Mouse (Mus musculus): ENCODE measurements around the gene Cdh12. TPM values are rescaled to one million over a fixed set of nuclear protein-coding genes. Genes with fewer than 3 reads are reported as not detected.

The Cdh12 gene
- polyA plus RNA-seq, 2 experiments: 0.16 to 0.29 TPM

DNA sequence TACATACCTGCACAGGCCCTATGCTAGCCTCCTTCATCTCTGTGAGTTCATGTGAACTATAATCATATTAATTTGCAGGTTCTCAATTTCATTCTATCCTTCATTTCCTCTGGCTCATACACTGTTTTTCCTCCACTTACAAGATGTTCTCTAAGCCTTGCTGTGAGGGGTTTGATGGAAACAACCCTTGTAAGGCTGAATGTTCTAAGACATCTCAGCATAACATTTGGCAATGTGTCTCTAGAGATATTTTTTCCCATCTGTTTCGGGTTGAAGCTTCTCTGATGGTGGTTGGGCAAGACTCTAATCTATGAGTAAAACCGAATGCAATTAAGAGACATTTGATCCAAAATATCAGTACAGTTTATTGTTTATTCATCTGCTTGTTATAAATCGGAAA is 444.4 kb downstream of the Cdh12 start:
- no peak overlapping the region for H3K4me3 ChIP-seq (replicated peaks; ENCODE audit: low read length)
- no peak overlapping the region for H3K27ac ChIP-seq (replicated peaks; ENCODE audit: low read depth, low read length)
- H3K4me2 ChIP-seq (replicated peaks; ENCODE audit: low read depth, low read length, severe bottlenecking): no peak overlapping the region
- H3K36me3 ChIP-seq (ENCODE audit: control insufficient read depth, insufficient read depth, low read length): no peaks in the 10 kb centered on the region
- no peaks in the 10 kb centered on the region for H3K27me3 ChIP-seq (ENCODE audit: control insufficient read depth, insufficient read depth, low read length)
- ATAC-seq (ENCODE audit: low FRiP score, low read depth): no peak
- no peak for DNase-seq (ENCODE audit: low spot score)
- no peaks in the 10 kb centered on the region for H3K9me3 ChIP-seq (ENCODE audit: control insufficient read depth, low read length)
- 78% methylated on average over 3 of the region's 3 CpGs for WGBS
- no peak overlapping the region for H3K9ac ChIP-seq (ENCODE audit: low read depth, low read length, severe bottlenecking)
- TF ChIP-seq POLR2A (IDR thresholded peaks at IDR 0.05; ENCODE audit: borderline replicate concordance, extremely low read depth, insufficient read depth, insufficient read length): no peak
- no peaks in the 10 kb centered on the region for H3K4me1 ChIP-seq (ENCODE audit: control insufficient read depth, insufficient read depth, low read length)

DNA sequence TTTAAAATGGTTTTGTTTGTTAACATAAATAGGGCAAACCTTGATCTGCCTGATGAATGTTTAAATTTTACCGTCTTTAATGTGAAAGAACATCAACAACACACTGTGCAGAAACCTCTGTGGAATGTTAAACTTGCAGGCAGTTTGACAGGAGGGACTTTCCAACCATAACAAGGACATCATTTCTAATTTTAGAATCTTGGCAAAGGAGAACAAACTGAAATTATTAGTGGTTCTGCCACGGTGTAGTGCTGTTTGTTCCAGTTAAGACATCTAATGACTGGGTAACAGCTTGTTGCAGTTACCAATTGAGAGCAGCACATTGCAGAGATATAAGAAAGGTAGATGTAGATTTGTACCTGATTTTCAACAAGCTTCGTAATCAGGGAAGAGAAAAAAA is 453.5 kb downstream of the Cdh12 start:
- Histone ChIP-seq H3K27me3 (ENCODE audit: control insufficient read depth, insufficient read depth, low read length) (no peaks in the 10 kb centered on the region), H3K9ac (ENCODE audit: low read depth, low read length, severe bottlenecking) (no peak overlapping the region), H3K36me3 (ENCODE audit: control insufficient read depth, insufficient read depth, low read length) (no peaks in the 10 kb centered on the region), H3K4me1 (ENCODE audit: control insufficient read depth, insufficient read depth, low read length) (no peaks in the 10 kb centered on the region), H3K27ac (replicated peaks; ENCODE audit: low read depth, low read length) (no peak overlapping the region), H3K4me2 (replicated peaks; ENCODE audit: low read depth, low read length, severe bottlenecking) (no peak overlapping the region), H3K9me3 (ENCODE audit: control insufficient read depth, low read length) (no peaks in the 10 kb centered on the region), H3K4me3 (replicated peaks; ENCODE audit: low read length) (no peak overlapping the region)
- DNase-seq (ENCODE audit: low spot score) (no peak), ATAC-seq (ENCODE audit: low FRiP score, low read depth) (no peak)
- no peak for TF ChIP-seq POLR2A (IDR thresholded peaks at IDR 0.05; ENCODE audit: borderline replicate concordance, extremely low read depth, insufficient read depth, insufficient read length)
- 46% methylated on average over 3 of the region's 3 CpGs for WGBS

DNA sequence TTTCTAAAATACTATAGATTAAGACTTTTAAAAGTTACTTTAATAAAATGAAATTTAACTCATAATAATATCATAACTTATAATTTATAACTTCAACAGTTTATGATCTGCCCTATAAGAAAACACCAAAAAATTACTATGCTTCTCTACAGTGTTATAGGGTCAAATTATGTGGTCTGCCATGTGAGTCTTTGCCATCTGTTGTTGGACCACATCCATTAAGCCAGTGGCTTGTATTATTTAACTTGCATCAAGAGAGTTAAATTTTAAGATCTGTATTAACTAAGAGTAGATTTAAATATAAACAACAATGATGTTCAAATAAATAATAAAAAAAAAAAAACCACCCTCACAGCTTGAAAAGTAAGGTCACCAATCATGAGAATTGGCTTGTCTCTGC is 479.2 kb downstream of the Cdh12 start:
- Histone ChIP-seq H3K9ac (ENCODE audit: low read depth, low read length, severe bottlenecking) (no peak overlapping the region), H3K36me3 (ENCODE audit: control insufficient read depth, insufficient read depth, low read length) (no peaks in the 10 kb centered on the region), H3K4me2 (replicated peaks; ENCODE audit: low read depth, low read length, severe bottlenecking) (no peak overlapping the region), H3K9me3 (ENCODE audit: control insufficient read depth, low read length) (no peaks in the 10 kb centered on the region), H3K4me3 (replicated peaks; ENCODE audit: low read length) (no peak overlapping the region), H3K4me1 (ENCODE audit: control insufficient read depth, insufficient read depth, low read length) (no peaks in the 10 kb centered on the region), H3K27ac (replicated peaks; ENCODE audit: low read depth, low read length) (no peak overlapping the region), H3K27me3 (ENCODE audit: control insufficient read depth, insufficient read depth, low read length) (no peaks in the 10 kb centered on the region)
- TF ChIP-seq POLR2A (IDR thresholded peaks at IDR 0.05; ENCODE audit: borderline replicate concordance, extremely low read depth, insufficient read depth, insufficient read length): no peak
- DNase-seq (ENCODE audit: low spot score) (no peak), ATAC-seq (ENCODE audit: low FRiP score, low read depth) (no peak)

DNA sequence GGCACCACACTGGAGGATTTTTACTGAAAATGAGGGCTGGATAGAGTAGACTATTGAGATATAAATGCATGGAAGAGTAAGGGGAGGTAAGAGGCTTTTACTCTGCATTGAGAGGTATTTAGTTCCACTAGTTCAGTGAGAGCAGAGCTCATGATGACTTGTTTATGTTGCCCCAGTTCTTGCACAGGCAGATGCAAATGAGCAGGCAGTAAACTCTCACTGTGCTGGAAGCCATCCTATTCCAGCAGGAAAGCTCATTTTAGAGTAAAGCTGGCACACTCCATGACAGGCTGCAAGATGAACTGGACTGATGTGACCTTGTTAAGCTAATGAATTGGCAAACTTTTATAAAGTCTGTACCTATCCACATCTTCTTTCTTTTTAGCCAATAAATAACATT is 494.9 kb downstream of the Cdh12 start:
- Histone ChIP-seq H3K4me2 (replicated peaks; ENCODE audit: low read depth, low read length, severe bottlenecking) (no peak overlapping the region), H3K4me3 (replicated peaks; ENCODE audit: low read length) (no peak overlapping the region), H3K36me3 (ENCODE audit: control insufficient read depth, insufficient read depth, low read length) (no peaks in the 10 kb centered on the region), H3K27ac (replicated peaks; ENCODE audit: low read depth, low read length) (no peak overlapping the region), H3K4me1 (ENCODE audit: control insufficient read depth, insufficient read depth, low read length) (no peaks in the 10 kb centered on the region), H3K9ac (ENCODE audit: low read depth, low read length, severe bottlenecking) (no peak overlapping the region), H3K9me3 (ENCODE audit: control insufficient read depth, low read length) (no peaks in the 10 kb centered on the region), H3K27me3 (ENCODE audit: control insufficient read depth, insufficient read depth, low read length) (no peaks in the 10 kb centered on the region)
- TF ChIP-seq POLR2A (IDR thresholded peaks at IDR 0.05; ENCODE audit: borderline replicate concordance, extremely low read depth, insufficient read depth, insufficient read length): no peak
- no peak for ATAC-seq (ENCODE audit: low FRiP score, low read depth)
- no peak for DNase-seq (ENCODE audit: low spot score)

DNA sequence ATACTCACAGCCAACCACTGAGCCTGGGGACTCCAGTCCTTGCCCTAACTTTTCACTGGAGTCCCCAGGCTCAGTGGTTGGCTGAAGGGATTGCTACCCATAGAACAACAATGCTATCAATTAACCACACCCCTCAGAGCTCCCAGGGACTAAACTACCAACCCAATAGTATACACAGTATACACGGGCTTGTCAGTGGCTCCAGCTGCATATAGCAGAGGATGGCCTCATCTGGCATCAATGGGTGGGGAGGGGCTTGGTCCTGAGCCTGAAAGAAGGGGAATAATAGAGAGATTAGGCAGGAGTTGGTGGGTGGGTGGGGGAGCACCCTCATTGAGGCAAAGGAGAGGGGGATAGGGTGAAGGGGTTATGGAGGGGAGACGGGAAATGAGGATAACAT is 518.4 kb downstream of the Cdh12 start:
- H3K9me3 ChIP-seq (ENCODE audit: control insufficient read depth, low read length): no peaks in the 10 kb centered on the region
- TF ChIP-seq POLR2A (IDR thresholded peaks at IDR 0.05; ENCODE audit: borderline replicate concordance, extremely low read depth, insufficient read depth, insufficient read length): no peak
- H3K27ac ChIP-seq (replicated peaks; ENCODE audit: low read depth, low read length): no peak overlapping the region
- H3K36me3 ChIP-seq (ENCODE audit: control insufficient read depth, insufficient read depth, low read length): no peaks in the 10 kb centered on the region
- no peaks in the 10 kb centered on the region for H3K27me3 ChIP-seq (ENCODE audit: control insufficient read depth, insufficient read depth, low read length)
- ATAC-seq (ENCODE audit: low FRiP score, low read depth) (no peak), DNase-seq (ENCODE audit: low spot score) (no peak)
- no peaks in the 10 kb centered on the region for H3K4me1 ChIP-seq (ENCODE audit: control insufficient read depth, insufficient read depth, low read length)
- H3K4me3 ChIP-seq (replicated peaks; ENCODE audit: low read length): no peak overlapping the region
- no peak overlapping the region for H3K9ac ChIP-seq (ENCODE audit: low read depth, low read length, severe bottlenecking)
- WGBS: 56% methylated on average over 2 of the region's 2 CpGs
- H3K4me2 ChIP-seq (replicated peaks; ENCODE audit: low read depth, low read length, severe bottlenecking): no peak overlapping the region

DNA sequence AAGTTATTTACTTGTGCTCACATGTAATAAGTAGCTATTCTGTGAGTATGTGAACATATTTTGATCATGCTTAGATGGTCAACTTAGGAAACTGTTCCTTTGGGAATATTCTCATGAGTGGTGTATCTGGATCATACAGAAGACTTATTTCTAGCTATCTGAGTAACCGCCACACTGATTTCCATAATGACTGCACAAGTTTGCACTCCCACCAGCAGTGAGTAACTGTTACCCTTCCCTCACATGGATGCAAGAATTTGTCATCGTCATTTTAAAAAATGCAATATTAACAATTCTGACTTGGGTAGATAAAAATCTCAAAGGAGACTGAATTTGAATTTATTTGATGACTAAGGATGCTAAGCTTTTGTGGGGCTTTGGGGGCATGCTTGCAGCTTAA is 522.0 kb downstream of the Cdh12 start:
- Histone ChIP-seq H3K4me2 (replicated peaks; ENCODE audit: low read depth, low read length, severe bottlenecking) (no peak overlapping the region), H3K9ac (ENCODE audit: low read depth, low read length, severe bottlenecking) (no peak overlapping the region), H3K27ac (replicated peaks; ENCODE audit: low read depth, low read length) (no peak overlapping the region), H3K27me3 (ENCODE audit: control insufficient read depth, insufficient read depth, low read length) (no peaks in the 10 kb centered on the region), H3K4me1 (ENCODE audit: control insufficient read depth, insufficient read depth, low read length) (no peaks in the 10 kb centered on the region), H3K36me3 (ENCODE audit: control insufficient read depth, insufficient read depth, low read length) (no peaks in the 10 kb centered on the region), H3K9me3 (ENCODE audit: control insufficient read depth, low read length) (no peaks in the 10 kb centered on the region), H3K4me3 (replicated peaks; ENCODE audit: low read length) (no peak overlapping the region)
- no peak for TF ChIP-seq POLR2A (IDR thresholded peaks at IDR 0.05; ENCODE audit: borderline replicate concordance, extremely low read depth, insufficient read depth, insufficient read length)
- ATAC-seq (ENCODE audit: low FRiP score, low read depth) (no peak), DNase-seq (ENCODE audit: low spot score) (no peak)
- 92% methylated on average over 2 of the region's 2 CpGs for WGBS

Data from limb, embryonic 14.5 days (tissue).